Mouse (Mus musculus) frontal cortex, postnatal 25 days (tissue): ENCODE results near the gene S100pbp.

Experiments
- DNase-seq, 2 experiments: peaks; one replicate each; pipeline ENCODE4 v3.0.0; 2022; ENCODE audit warnings: low spot score in 2 of 2

S100pbp gene

GRCm38 (mm10) chr4:129151276-129151811 lies 38.2 kb downstream of the S100pbp start:
- no peak for DNase-seq

- no peak for DNase-seq
Measured at GRCm38 (mm10) chr4:129149321-129149720, 40.2 kb downstream of the S100pbp start.

- no peak for DNase-seq
Measured at GRCm38 (mm10) chr4:129147552-129148103, 41.9 kb downstream of the S100pbp start.

GRCm38 (mm10) chr4:129146392-129146791 lies 43.1 kb downstream of the S100pbp start:
- no peak for DNase-seq

- no peak for DNase-seq
Measured at GRCm38 (mm10) chr4:129145943-129146342, 43.6 kb downstream of the S100pbp start.

GRCm38 (mm10) chr4:129145411-129145810 lies 44.1 kb downstream of the S100pbp start:
- no peak for DNase-seq

GRCm38 (mm10) chr4:129144401-129145367 lies 44.8 kb downstream of the S100pbp start:
- peak; percentile 58 to 73 for DNase-seq

- no peak for DNase-seq
Measured at GRCm38 (mm10) chr4:129143509-129143908, 46.0 kb downstream of the S100pbp start.

GRCm38 (mm10) chr4:129142439-129143045 lies 47.0 kb downstream of the S100pbp start:
- DNase-seq: no peak

GRCm38 (mm10) chr4:129141560-129142438 lies 47.7 kb downstream of the S100pbp start:
- DNase-seq: no peak

- DNase-seq: no peak
Measured at GRCm38 (mm10) chr4:129140808-129141207, 48.7 kb downstream of the S100pbp start.

- no peak for DNase-seq
Measured at GRCm38 (mm10) chr4:129139642-129140041, 49.9 kb downstream of the S100pbp start.

- DNase-seq: no peak
Measured at GRCm38 (mm10) chr4:129137392-129138321, 51.9 kb downstream of the S100pbp start.

- no peak for DNase-seq
Measured at GRCm38 (mm10) chr4:129136579-129137391, 52.7 kb downstream of the S100pbp start, which contains the start of gene Fndc5. Gene Fndc5, plus strand, starts transcription at chr4:129136999.

- DNase-seq: no peak
Measured at GRCm38 (mm10) chr4:129136189-129136578, 53.3 kb downstream of the S100pbp start.

- no peak for DNase-seq
Measured at GRCm38 (mm10) chr4:129135637-129136036, 53.9 kb downstream of the S100pbp start.

GRCm38 (mm10) chr4:129134799-129135585 lies 54.5 kb downstream of the S100pbp start:
- peak in 1 of 2 experiments; percentile 59 for DNase-seq

- no peak for DNase-seq
Measured at GRCm38 (mm10) chr4:129130755-129131303, 58.7 kb downstream of the S100pbp start.
